ENCODE assay signal across 28 mouse cellular contexts in genomic region chr5:3396910-3397575, GRCm38 (mm10). TPM values are rescaled to one million over a fixed set of nuclear protein-coding genes. Genes with fewer than 3 reads are reported as not detected.
DNase-seq lines count a peak whose midpoint lies in the region.
"Had no signal": no experiment of that assay in that cellular context is flagged by ENCODE, and none has a peak within 500 bp of the region (broad histone marks: within the 10 kb centered on the region; RNA-seq: fewer than 3 reads in every experiment).

No protein-coding gene starts in this region.

- H3K4me1 ChIP-seq in limb, embryonic 10.5 days = peaks cover 28% of the 10 kb centered on the region
- H3K4me1 ChIP-seq: intestine, embryonic 15.5 days had no signal

- no peaks in the 10 kb centered on the region for H3K9me3 ChIP-seq in limb, embryonic 10.5 days (replicated peaks)
- H3K9me3 ChIP-seq: embryonic facial prominence, embryonic 10.5 days; embryonic facial prominence, embryonic 13.5 days; forebrain, embryonic 13.5 days; G1E; hindbrain, embryonic 15.5 days; intestine, embryonic 15.5 days had no signal

- 91% methylated on average over 11 of the region's 11 CpGs for WGBS in limb, embryonic 10.5 days

- H3K27me3 ChIP-seq in limb, embryonic 10.5 days (ENCODE audit: low read depth, poor library complexity, severe bottlenecking) = no peaks in the 10 kb centered on the region
- H3K27me3 ChIP-seq: CH12.LX; embryonic facial prominence, embryonic 13.5 days; forebrain, embryonic 13.5 days; hindbrain, embryonic 15.5 days; intestine, embryonic 15.5 days; Patski had no signal

- intact Hi-C loops in heart, postnatal 36 days (cut with DNase I) = no loop called here
- intact Hi-C loops in heart, postnatal 14 days (cut with DNase I) = no loop called here

- peak; percentile 83 for DNase-seq in heart, adult 11 months
- no peak for DNase-seq in heart, postnatal 36 days
- peak; percentile 13 for DNase-seq in ZHBTc4 (ENCODE audit: low read depth, low spot score)
- no peak for DNase-seq in limb, embryonic 10.5 days (ENCODE audit: low spot score)
- no peak for DNase-seq in right cerebral cortex, postnatal 14 days
- DNase-seq in adrenal gland, adult 18-20 months (ENCODE audit: low spot score in 2 of 2) = no peak
- no peak for DNase-seq in heart, postnatal 14 days
- DNase-seq: adrenal gland, postnatal 10 days; adrenal gland, postnatal 36 days; B cell, adult 2 months; cerebellum, adult 11-12 months; cerebellum, adult 8-10 months; cerebellum, postnatal 36 days; embryo, embryonic 11 days; gastrocnemius, adult 2 months; gastrocnemius, postnatal 14 days; heart, adult 2 months; heart, postnatal 4 days; kidney, adult 11 months had no signal

- peaks cover 16% of the 10 kb centered on the region for H3K36me3 ChIP-seq in limb, embryonic 10.5 days
- H3K36me3 ChIP-seq: embryonic facial prominence, embryonic 13.5 days; hindbrain, embryonic 15.5 days; intestine, embryonic 15.5 days had no signal

- 0 out of 2 replicates have a peak overlapping the region, but pooled peaks have one; percentile 34 for H3K27ac ChIP-seq in limb, embryonic 10.5 days
- H3K27ac ChIP-seq: embryonic facial prominence, embryonic 10.5 days; embryonic facial prominence, embryonic 13.5 days; forebrain, embryonic 13.5 days; gastrocnemius, adult 2 months; heart, adult 2 months; hindbrain, embryonic 15.5 days; intestine, embryonic 15.5 days had no signal

- H3K4me3 ChIP-seq in limb, embryonic 10.5 days = no peak overlapping the region
- H3K4me3 ChIP-seq: embryonic facial prominence, embryonic 10.5 days; embryonic facial prominence, embryonic 13.5 days; erythroblast, embryonic 14.5 days; forebrain, embryonic 13.5 days; gastrocnemius, adult 2 months; heart, adult 2 months; hindbrain, embryonic 15.5 days; intestine, embryonic 15.5 days had no signal

RNA-seq across cellular contexts. Expression of gene Cdk6, which starts 55.8 kb away (rescaled TPM):
- total RNA-seq in heart, postnatal 36 days (2021) = 10 to 100 TPM; 10.6 to 14.0 TPM
- polyA plus RNA-seq in limb, embryonic 10.5 days (2016; fragmentation: Nextera tagmentation; extraction: Ambion mirVana) = 34.0 and 38.6 TPM in 2 replicates
- total RNA-seq in adrenal gland, adult 18-20 months (2021) = 10 to 100 TPM in 1 of 2 experiments, 1 to 10 TPM in 1; 9.5 to 17.1 TPM
- total RNA-seq in heart, postnatal 14 days (2021) = 10 to 100 TPM; 22.9 to 26.1 TPM

Comparison
In these comparisons a context has a peak if more than half of its experiments do, and no peak if none do; other contexts are left out.
1. DNase-seq: peak in heart, adult 11 months (single experiment) and ZHBTc4 (single experiment); none in heart, postnatal 36 days (0 of 2), limb, embryonic 10.5 days (single experiment), right cerebral cortex, postnatal 14 days (single experiment), adrenal gland, adult 18-20 months (0 of 2) and heart, postnatal 14 days (0 of 2).